Mouse (Mus musculus): Measurements from ENCODE around the gene Ift43.

DNA sequence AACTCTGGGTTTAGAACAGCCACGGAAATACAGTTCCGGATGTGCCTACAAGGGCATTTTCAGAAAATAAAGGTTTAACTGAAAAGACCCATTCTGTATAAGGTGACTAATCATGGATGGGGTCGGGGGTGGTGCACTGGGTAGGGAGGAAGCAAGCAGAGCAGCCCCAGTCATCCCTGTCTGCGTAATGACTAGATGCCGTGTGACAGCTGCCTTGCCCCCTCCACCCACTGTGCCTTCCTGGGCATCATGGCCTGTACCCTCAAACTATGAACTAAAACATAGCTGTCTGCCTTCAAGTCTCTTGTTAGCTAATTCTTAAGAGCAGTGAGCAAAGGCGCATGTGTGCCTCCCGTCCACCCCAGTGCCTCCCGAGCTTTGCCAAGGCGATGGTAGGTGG lies 23.7 kb downstream of the Ift43 start:
- TF ChIP-seq POLR2A (IDR thresholded peaks at IDR 0.05; ENCODE audit: low read depth, low read length), result no peak
- TF ChIP-seq CTCF (IDR thresholded peaks at IDR 0.05; ENCODE audit: borderline replicate concordance, insufficient read depth, low read length), result no peak
